Mouse (Mus musculus) MEL (cell line): Measurements from ENCODE around the gene Sox30.

Experiments
- BHLHE40 ChIP-seq: IDR thresholded peaks from 2 replicates; pipeline ENCODE4 v1.6.1; 2012; ENCODE audit warnings: low read depth, mild to moderate bottlenecking, inconsistent platforms, low read length, improper control_type of control experiment, borderline replicate concordance
- CTCF ChIP-seq, 3 experiments: IDR thresholded peaks in 2 of 3; conservative IDR thresholded peaks in 1 of 3; 2 replicates each; pipeline ENCODE4 v1.5.1; 2011 to 2012; ENCODE audit warnings: low read length in 3 of 3, low read depth in 2 of 3, mild to moderate bottlenecking in 2 of 3, improper control_type of control experiment in 1 of 3, inconsistent platforms in 1 of 3, mixed read lengths in 1 of 3, moderate library complexity in 1 of 3; ENCODE audit not compliant: control insufficient read depth in 1 of 3, insufficient read depth in 1 of 3, poor library complexity in 1 of 3, severe bottlenecking in 1 of 3
- E2F4 ChIP-seq: IDR thresholded peaks from 2 replicates; pipeline ENCODE4 v1.6.1; 2011; ENCODE audit warnings: low read depth, low read length, improper control_type of control experiment, borderline replicate concordance
- GATA1 ChIP-seq: IDR thresholded peaks from 2 replicates; pipeline ENCODE4 v1.6.1; 2011; ENCODE audit warnings: low read depth, low read length, improper control_type of control experiment
- JUND ChIP-seq: IDR thresholded peaks from 2 replicates; pipeline ENCODE4 v1.6.1; 2011; ENCODE audit warnings: low read depth, mild to moderate bottlenecking, improper control_type of control experiment, low read length
- MAZ ChIP-seq: IDR thresholded peaks from 2 replicates; pipeline ENCODE4 v1.6.1; 2012; ENCODE audit warnings: low read depth, mild to moderate bottlenecking, inconsistent platforms, low read length, improper control_type of control experiment
- MXI1 ChIP-seq: IDR thresholded peaks from 2 replicates; pipeline ENCODE4 v1.6.1; 2011; ENCODE audit warnings: mild to moderate bottlenecking, low read depth, low read length, improper control_type of control experiment
- POLR2A ChIP-seq, 2 experiments: IDR thresholded peaks; 2 replicates each; pipeline ENCODE4 v1.6.1; 2011 to 2012; ENCODE audit warnings: low read length in 2 of 2, mild to moderate bottlenecking in 2 of 2, control low read depth in 1 of 2, improper control_type of control experiment in 1 of 2, low read depth in 1 of 2, moderate library complexity in 1 of 2; ENCODE audit not compliant: control insufficient read depth in 1 of 2, insufficient read depth in 1 of 2, poor library complexity in 1 of 2
- RCOR1 ChIP-seq: IDR thresholded peaks from 2 replicates; pipeline ENCODE4 v1.6.1; 2012; ENCODE audit warnings: low read depth, mild to moderate bottlenecking, inconsistent platforms, low read length, improper control_type of control experiment
- SIN3A ChIP-seq: IDR thresholded peaks from 2 replicates; pipeline ENCODE4 v1.6.1; 2012; ENCODE audit warnings: low read length, improper control_type of control experiment, inconsistent platforms
- TCF12 ChIP-seq: IDR thresholded peaks from 2 replicates; pipeline ENCODE4 v1.6.1; 2014; ENCODE audit warnings: low read depth, mild to moderate bottlenecking, inconsistent platforms, low read length, improper control_type of control experiment, moderate library complexity
- UBTF ChIP-seq: IDR thresholded peaks from 2 replicates; pipeline ENCODE4 v1.6.1; 2012; ENCODE audit warnings: low read depth, mild to moderate bottlenecking, inconsistent platforms, low read length, improper control_type of control experiment, moderate library complexity, borderline replicate concordance; ENCODE audit not compliant: insufficient read depth
- ZC3H11A ChIP-seq: IDR thresholded peaks from 2 replicates; pipeline ENCODE4 v1.6.1; 2012; ENCODE audit warnings: low read depth, mild to moderate bottlenecking, inconsistent platforms, low read length, improper control_type of control experiment

- no peak for TF ChIP-seq POLR2A (IDR thresholded peaks at IDR 0.05; ENCODE audit: control insufficient read depth in 1 of 2, insufficient read depth in 1 of 2, low read depth in 1 of 2, low read length in 2 of 2, poor library complexity in 1 of 2)
- no peak for TF ChIP-seq CTCF (IDR thresholded peaks at IDR 0.05 in 2 of 3, conservative IDR thresholded peaks at IDR 0.05 in 1 of 3; ENCODE audit: control insufficient read depth in 1 of 3, insufficient read depth in 1 of 3, low read depth in 2 of 3, low read length in 3 of 3, poor library complexity in 1 of 3, severe bottlenecking in 1 of 3)
- no peak for TF ChIP-seq MAZ
- no peak for TF ChIP-seq RCOR1
- no peak for TF ChIP-seq JUND
- no peak for TF ChIP-seq SIN3A
- no peak for TF ChIP-seq TCF12
- TF ChIP-seq GATA1 = no peak
- no peak for TF ChIP-seq BHLHE40
- no peak for TF ChIP-seq E2F4
- TF ChIP-seq ZC3H11A = no peak
- no peak for TF ChIP-seq UBTF
- TF ChIP-seq MXI1 = no peak
Measured at GRCm38 (mm10) chr11:45992087-45992486, 12.0 kb downstream of the Sox30 start.
